Mouse (Mus musculus) telencephalon, adult 2 months (tissue): ENCODE measurements around the gene Myo1c.
A peak's percentile ranks its signal among the peaks of the same experiment; 100 is the strongest.
"Not testable (repeated sequence)": the region's sequence is repeated elsewhere in the genome, so short reads cannot be mapped to it uniquely, and the experiment has no call there.

ENCODE experiments used
- DNase-seq: peaks from one replicate; pipeline ENCODE4 v3.0.0-alpha.2; 2011; ENCODE audit warnings: low read depth, low spot score

Gene Myo1c

GRCm38 (mm10) chr11:75668621-75669020, 18.3 kb downstream of the Myo1c start:
- DNase-seq, result no peak

DNA sequence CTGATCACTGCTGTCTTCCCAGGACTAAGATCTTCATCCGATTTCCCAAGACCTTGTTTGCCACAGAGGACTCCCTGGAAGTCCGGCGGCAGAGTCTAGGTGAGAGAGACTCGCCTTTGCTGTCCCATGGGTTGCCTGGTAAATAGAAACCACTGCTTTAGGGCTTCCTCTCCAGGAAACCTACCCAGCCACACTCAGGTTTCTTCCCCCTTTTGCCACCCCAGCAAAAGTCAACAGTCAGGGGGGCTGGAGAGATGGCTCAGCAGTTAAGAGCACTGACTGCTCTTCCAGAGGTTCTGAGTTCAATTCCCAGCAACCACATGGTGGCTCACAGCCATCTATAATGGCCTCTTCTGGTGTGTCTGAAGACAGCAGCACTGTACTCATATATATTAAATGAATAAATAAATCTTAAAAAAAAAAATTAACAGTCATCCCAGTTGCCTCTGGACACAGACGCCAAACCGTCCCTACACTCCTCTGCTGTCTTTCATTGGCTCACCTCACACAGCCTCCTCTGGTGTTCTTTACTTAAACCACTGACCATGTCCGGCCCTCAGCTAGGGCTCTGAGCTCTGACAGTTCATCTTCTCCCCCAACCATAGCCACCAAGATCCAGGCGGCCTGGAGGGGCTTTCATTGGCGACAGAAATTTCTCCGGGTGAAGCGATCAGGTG, 19.0 kb downstream of the Myo1c start:
- no peak for DNase-seq

GRCm38 (mm10) chr11:75669853-75670200, 19.5 kb downstream of the Myo1c start:
- DNase-seq, result no peak

DNA sequence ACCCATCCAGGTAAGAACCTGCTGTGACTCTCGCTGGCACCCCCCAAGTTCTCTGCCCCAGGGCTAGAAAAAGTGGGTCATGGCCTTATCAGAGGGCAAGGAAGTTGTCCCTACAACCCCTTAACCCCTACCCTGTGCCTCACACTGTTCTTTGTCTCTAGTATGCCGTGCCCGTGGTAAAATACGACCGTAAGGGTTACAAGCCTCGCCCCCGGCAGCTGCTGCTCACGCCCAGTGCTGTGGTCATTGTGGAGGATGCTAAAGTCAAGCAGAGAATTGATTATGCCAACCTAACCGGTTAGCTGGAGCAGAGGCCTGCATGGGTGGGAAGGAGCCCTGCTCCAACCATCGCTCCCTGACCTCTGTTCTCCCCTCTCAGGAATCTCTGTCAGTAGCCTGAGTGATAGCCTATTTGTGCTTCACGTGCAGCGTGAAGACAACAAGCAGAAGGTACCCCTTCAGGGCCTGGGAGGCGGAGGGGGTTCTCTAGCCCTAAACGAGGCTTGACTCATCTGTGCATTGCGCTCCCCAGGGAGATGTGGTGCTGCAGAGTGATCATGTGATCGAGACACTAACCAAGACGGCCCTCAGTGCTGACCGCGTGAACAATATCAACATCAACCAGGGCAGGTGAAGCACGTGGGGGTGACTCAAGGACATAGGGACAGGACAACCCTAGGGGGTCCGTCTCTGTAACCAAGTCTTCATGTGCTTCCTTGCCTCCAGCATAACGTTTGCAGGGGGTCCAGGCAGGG, 21.3 kb downstream of the Myo1c start:
- DNase-seq, result no peak

DNA sequence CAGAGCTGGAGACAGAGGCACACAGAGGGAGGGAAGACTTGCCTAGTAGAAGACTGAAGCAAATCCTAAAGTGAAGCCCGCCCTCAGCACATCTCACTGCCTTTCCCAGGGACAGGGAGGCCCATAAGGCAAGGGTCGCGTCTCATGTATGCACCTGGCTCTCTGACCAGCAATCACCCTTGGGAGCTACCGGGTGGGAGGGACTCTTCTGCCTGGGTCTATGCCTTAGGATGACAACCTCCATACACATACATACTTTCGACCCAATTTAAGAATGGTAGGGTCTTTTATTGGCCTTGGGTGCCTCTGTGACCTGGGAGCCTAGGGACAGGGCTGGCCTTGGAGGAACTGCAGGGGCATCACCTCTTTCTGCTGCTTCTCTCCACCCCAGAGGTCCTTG, 23.1 kb downstream of the Myo1c start:
- DNase-seq, result no peak

GRCm38 (mm10) chr11:75674875-75675274, 24.6 kb downstream of the Myo1c start:
- DNase-seq, result no peak

GRCm38 (mm10) chr11:75677881-75678746, 27.8 kb downstream of the Myo1c start:
- no peak for DNase-seq

DNA sequence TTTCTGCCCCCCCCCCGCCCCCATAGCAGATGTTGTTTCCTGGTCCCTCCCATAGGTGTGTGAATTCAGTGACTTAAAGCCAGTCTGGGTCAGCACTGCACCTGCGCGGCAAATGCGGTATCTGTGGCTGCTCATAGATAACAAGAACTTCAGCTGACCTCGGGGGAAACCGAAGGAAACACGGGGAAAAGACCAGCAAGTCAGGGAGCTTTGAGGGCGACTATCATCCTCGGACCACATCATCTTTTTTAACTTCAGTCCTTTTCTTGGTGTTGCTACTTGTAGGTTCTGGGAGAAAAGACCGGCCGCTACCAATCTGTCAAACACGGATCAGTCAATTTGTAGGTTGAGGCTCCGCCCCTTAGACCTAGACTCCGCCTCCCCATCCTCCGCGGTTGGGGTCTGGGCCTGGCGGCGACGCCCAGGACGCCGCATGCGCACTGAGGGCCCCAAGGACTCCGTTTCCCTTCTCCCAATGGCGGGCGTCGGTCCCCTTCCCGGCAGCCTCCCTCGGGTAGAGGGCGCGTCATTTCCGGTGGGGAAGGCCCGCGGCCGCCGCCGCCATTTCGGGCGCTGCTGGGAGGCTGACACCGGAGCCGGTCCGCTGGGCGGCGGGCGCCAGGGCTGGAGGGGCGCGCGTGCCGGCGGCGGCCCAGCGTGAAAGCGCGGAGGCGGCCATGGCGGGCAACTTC, 28.6 kb downstream of the Myo1c start, which contains the start of gene Crk:
Gene Crk (plus strand): TSS at position 513 of the 692 bp plus-strand sequence.
- DNase-seq, result peak; percentile 95

GRCm38 (mm10) chr11:75679439-75680171, 29.3 kb downstream of the Myo1c start:
- DNase-seq, result no peak

DNA sequence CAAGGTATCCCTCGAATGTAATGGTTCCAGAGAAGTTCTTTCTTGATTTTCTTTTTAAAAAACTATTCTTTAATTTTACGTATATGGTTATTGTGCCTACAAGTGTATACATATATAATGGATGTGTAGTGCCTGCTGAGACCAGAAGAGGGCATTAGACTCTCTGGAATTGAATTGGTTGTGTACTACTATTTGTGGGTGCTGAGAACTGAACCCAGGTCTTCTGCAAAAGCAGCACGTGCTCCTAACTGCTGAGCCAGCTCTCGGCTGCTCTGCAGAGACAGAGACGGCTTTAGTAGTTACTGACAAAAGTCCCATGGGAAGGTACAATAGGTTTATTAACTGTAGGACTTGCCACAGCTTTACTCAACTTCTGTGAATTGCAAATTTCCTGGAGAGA, 34.2 kb downstream of the Myo1c start:
- DNase-seq, result no peak

DNA sequence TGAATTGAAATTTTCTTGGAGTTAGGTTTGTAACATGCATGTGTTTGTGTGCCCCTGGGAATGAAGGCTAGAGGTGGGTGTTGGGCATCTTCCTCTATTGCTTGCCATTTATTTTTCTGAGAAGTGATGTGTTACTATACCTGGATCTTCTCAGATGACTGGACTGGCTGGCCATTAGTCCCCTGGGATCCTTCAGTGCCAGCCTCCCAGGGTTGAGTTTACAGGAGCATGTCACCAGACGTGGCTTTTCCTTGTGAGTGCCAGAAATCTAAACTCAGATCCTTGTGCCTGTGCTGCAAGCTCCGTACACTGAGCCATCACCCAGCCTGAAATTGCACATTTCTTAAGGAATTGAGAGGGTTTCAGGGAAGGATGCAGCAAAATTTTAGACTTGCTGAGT, 34.7 kb downstream of the Myo1c start:
- no peak for DNase-seq

DNA sequence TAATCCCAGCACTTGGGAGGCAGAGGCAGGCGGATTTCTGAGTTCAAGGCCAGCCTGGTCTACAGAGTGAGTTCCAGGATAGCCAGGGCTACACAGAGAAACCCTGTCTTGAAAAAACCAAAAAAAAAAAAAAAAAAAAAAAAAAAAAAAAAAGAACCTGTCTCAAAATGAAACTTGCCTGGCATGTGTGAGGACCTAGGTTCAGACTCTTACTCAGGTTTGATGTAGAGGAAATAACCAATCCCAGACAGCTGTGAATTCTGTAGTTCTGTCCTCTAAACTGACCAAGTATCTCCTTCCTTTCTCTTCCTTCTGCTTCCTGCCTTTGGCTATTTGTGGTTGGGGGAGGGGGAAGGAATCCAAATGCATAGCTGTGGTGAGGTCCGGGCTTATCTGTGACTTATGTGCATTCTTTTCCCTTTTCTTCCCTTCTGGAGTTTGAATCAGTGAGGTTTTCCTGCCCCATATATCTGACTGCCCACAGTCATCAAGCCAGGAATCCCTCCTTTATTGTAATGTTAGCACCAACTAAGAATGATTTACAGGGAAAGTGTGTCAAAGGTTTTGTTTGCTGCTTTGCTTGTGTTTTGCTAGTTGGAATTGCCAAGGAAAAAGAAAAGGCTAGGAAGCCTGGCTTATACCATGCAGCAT, 37.2 kb downstream of the Myo1c start:
- DNase-seq, result no peak

DNA sequence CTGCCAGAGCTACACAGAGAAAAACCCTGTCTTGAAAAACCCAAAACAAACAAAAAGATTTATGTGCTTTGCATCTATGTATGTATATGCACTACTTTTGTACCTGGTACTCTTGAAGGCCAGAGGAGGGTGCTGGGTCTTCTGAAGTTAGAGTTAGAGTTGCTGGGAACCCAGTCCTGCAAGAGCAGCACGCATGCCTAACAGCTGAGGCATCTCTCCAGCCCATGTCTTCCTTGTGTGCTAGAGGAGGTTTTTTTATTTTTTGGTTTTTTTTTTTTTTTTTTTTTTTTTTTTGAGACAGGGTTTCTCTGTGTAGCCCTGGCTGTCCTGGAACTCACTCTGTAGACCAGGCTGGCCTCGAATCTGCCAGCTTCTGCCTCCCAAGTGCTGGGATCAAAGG, 37.8 kb downstream of the Myo1c start:
- no peak for DNase-seq

DNA sequence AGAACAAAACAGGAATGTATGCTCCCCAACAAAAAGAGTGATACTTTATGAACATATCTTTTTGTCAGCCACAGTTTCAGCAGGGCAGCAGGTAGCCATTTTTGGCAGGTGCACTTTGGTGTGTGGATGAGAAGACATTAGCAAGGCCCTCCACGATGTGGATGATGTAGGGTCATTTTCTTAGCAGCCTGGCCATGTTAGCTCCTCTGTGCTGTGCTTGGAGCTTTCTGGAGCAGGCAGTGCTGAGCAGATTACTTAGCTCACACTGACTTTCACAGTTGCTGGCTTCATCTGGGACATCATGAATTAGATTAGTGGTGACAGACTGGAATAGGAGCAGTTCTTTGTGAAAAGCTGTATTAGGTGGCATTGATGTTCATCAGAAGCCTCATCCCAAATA, 39.7 kb downstream of the Myo1c start:
- no peak for DNase-seq

- DNase-seq, result no peak
These were observed 40.7 kb downstream of the Myo1c start for GRCm38 (mm10) chr11:75691047-75691446.

- DNase-seq, result no peak
These were observed 43.3 kb downstream of the Myo1c start for GRCm38 (mm10) chr11:75693570-75693969.

- not testable (repeated sequence) for DNase-seq
These were observed 47.2 kb downstream of the Myo1c start for GRCm38 (mm10) chr11:75697464-75697863.

- DNase-seq, result no peak
These were observed 50.3 kb downstream of the Myo1c start for GRCm38 (mm10) chr11:75700557-75700956.

- DNase-seq, result no peak
These were observed 52.5 kb downstream of the Myo1c start for GRCm38 (mm10) chr11:75702761-75703160.

DNA sequence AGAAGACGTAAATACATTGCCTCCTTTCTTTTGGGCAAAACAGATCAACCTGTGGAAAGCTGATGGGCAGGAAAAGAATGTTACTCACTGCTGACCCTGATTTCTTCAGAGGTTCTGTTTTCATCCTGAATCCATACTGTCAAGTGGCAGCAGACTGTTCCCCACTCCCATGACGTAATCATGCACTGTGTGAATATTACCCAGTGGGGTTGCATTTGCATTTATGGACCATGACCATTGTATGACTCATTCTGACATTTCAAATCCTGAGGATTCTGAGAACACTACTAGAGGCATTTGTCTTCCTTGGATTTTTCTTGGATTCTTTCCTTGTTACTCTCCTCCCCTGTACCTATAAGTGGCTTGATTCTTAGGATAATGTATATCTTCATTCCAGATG, 53.4 kb downstream of the Myo1c start:
- no peak for DNase-seq

DNA sequence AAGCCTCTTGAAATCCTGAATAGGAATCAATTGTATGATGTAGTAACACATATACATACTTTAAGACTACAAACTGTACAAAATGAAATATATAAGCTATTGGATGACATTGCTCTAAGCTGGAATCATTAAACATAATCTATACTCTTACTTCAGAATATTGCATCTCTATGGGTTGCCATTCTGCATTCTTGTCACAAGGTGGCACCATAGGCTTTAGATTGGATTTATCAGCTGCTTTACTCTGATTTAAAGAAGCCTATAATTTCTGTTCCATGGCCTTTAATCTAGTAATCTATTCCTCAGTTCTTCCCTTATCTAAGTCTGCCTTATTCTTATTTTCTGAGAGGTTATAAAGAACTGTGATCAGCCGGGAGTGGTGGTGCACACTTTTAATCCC, 63.6 kb downstream of the Myo1c start:
- DNase-seq, result no peak
